Mouse (Mus musculus) limb, embryonic 14.5 days (tissue): Measurements from ENCODE around the gene Ces1g. TPM values are rescaled to one million over a fixed set of nuclear protein-coding genes. Genes with fewer than 3 reads are reported as not detected.
A peak's percentile ranks its signal among the peaks of the same experiment; 100 is the strongest.

ENCODE experiments used
- ATAC-seq: fragments of 200-750 bp; cut with Nextera tagmentation; 2 replicates; pipeline ENCODE4 v1.8.0; 2017; ENCODE audit warnings: low read depth, moderate number of reproducible peaks, moderate TSS enrichment; ENCODE audit not compliant: low FRiP score
- DNase-seq: peaks from one replicate; pipeline ENCODE4 v3.0.0-alpha.2; 2015; ENCODE audit warnings: low spot score
- H3K27ac ChIP-seq: fragments of 300-500 bp; sonication (generic); replicated peaks from 2 replicates; pipeline ENCODE4 v1.5.1; 2014; ENCODE audit warnings: low read depth, mild to moderate bottlenecking, low read length, moderate library complexity, mixed read lengths
- H3K27me3 ChIP-seq: fragments of 300-500 bp; sonication (generic); 2 replicates; pipeline ENCODE4 v1.6.1; 2014; ENCODE audit warnings: low read length, mixed read lengths; ENCODE audit not compliant: control insufficient read depth, insufficient read depth
- H3K36me3 ChIP-seq: fragments of 300-500 bp; sonication (generic); 2 replicates; pipeline ENCODE4 v1.6.1; 2014; ENCODE audit warnings: mild to moderate bottlenecking, low read length, moderate library complexity, mixed read lengths; ENCODE audit not compliant: control insufficient read depth, insufficient read depth
- H3K4me1 ChIP-seq: fragments of 300-500 bp; sonication (generic); 2 replicates; pipeline ENCODE4 v1.6.1; 2014; ENCODE audit warnings: antibody characterized with exemption, low read length, mixed read lengths; ENCODE audit not compliant: control insufficient read depth, insufficient read depth
- H3K4me2 ChIP-seq: fragments of 300-500 bp; sonication (generic); replicated peaks from 2 replicates; pipeline ENCODE4 v1.6.1; 2014; ENCODE audit warnings: low read depth, mild to moderate bottlenecking, low read length, moderate library complexity; ENCODE audit not compliant: severe bottlenecking
- H3K4me3 ChIP-seq: fragments of 300-500 bp; sonication (generic); replicated peaks from 2 replicates; pipeline ENCODE4 v1.5.1; 2014; ENCODE audit warnings: low read length
- H3K9ac ChIP-seq: fragments of 300-500 bp; sonication (generic); 2 replicates; pipeline ENCODE4 v1.6.1; 2014; ENCODE audit warnings: mild to moderate bottlenecking, low read depth, low read length, moderate library complexity; ENCODE audit not compliant: severe bottlenecking
- H3K9me3 ChIP-seq: fragments of 300-500 bp; sonication (generic); 2 replicates; pipeline ENCODE4 v1.6.1; 2016; ENCODE audit warnings: low read length; ENCODE audit not compliant: control insufficient read depth
- POLR2A ChIP-seq: fragments of 200-500 bp; IDR thresholded peaks from 2 replicates; pipeline ENCODE4 v1.8.0; 2012; ENCODE audit warnings: inconsistent platforms, mild to moderate bottlenecking, moderate library complexity, borderline replicate concordance; ENCODE audit not compliant: insufficient read depth, insufficient read length; ENCODE audit errors: extremely low read depth
- WGBS: fragments of 180-500 bp; shearing (Covaris S2); extraction: QIAGEN DNeasy Blood & Tissue Kit; methylation state at CpG from one replicate; pipeline ENCODE4 v1.1.7; 2014; 5-methylcytosine and 5-hydroxymethylcytosine counted together
- polyA plus RNA-seq, 2 experiments: library from polyadenylated mRNA; depleted of rRNA in 1 of 2; stranded (reverse) in 1 of 2; unstranded in 1 of 2; fragments of >200 nt; fragmentation: Nextera tagmentation in 1 of 2; extraction: Ambion mirVana in 1 of 2; gene quantifications; 2 replicates each; pipeline versions ENCODE4 v1.2.1 to v1.2.3; 2012 to 2014

Gene Ces1g
- not detected in 2 replicates for polyA plus RNA-seq (2012; rRNA removed)
- not detected in 2 replicates for polyA plus RNA-seq (2014; fragmentation: Nextera tagmentation; extraction: Ambion mirVana)

- no peaks in the 10 kb centered on the region for H3K36me3 ChIP-seq
- no peak within 1 kb of the TSS for H3K4me2 ChIP-seq
- WGBS = 38% methylated on average over 3 of the region's 3 CpGs
- no peak within 1 kb of the TSS for H3K9ac ChIP-seq
- no peaks in the 10 kb centered on the region for H3K27me3 ChIP-seq
- no peak within 1 kb of the TSS for H3K4me3 ChIP-seq
- TF ChIP-seq POLR2A = no peak
- H3K4me1 ChIP-seq = no peaks in the 10 kb centered on the region
- H3K9me3 ChIP-seq = no peaks in the 10 kb centered on the region
- ATAC-seq (no peak), DNase-seq (no peak)
- H3K27ac ChIP-seq = no peak within 1 kb of the TSS
These were observed at the start of gene Ces1g for GRCm38 (mm10) chr8:93337207-93337606. Gene Ces1g (minus strand): TSS chr8:93337308.

DNA sequence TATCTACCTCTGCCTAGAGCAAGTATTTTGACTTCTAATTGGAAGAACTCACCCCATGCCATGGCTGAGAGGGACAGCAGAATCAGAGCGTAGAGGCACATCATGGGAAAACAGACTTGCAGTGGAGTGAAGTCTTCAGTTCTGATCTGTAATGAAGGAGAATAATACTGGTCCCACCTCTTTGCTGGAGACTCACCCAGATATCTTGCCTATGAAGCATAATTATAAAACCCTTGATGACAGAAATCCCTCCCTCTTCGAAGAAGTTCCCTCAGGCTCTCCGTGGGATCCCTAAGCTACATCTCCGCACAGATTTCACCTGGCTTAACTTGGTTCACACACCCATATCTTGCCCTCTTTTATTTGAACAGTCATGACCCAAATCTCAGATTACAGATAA is 42.5 kb upstream of the Ces1g start, which contains the start of gene Ces1h:
Gene Ces1h (minus strand): TSS at position 101 of the 400 bp plus-strand sequence.
- H3K9me3 ChIP-seq = no peaks in the 10 kb centered on the region
- no peaks in the 10 kb centered on the region for H3K4me1 ChIP-seq
- no peak for DNase-seq
- H3K27ac ChIP-seq = no peak within 1 kb of the TSS
- no peak for ATAC-seq
- H3K4me3 ChIP-seq = no peak within 1 kb of the TSS
- no peaks in the 10 kb centered on the region for H3K36me3 ChIP-seq
- H3K4me2 ChIP-seq = no peak within 1 kb of the TSS
- TF ChIP-seq POLR2A = no peak
- 85% methylated on average over 4 of the region's 4 CpGs for WGBS
- H3K27me3 ChIP-seq = no peaks in the 10 kb centered on the region
- no peak within 1 kb of the TSS for H3K9ac ChIP-seq

DNA sequence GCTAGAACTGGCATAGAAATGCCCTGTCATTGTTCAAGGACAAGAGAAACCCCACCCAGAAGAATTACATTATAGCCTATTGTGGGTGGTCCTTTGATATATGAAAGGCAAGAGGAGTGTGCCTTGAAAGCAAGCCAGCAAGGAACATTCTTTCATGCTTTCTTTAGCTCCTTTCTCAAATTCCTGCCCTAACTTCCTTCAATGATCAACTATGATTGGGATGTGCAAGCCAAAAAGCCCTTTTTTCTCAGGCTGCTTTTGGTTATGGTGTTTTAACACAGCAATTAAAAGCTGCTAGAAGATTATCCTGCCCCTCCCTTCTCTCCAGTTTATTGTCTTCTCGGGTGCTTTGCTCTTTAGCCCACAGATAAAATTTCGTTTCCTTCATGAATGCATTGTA is 32.4 kb upstream of the Ces1g start:
- Histone ChIP-seq H3K4me2 (no peak overlapping the region), H3K9ac (no peak overlapping the region), H3K36me3 (no peaks in the 10 kb centered on the region), H3K9me3 (no peaks in the 10 kb centered on the region), H3K27ac (no peak overlapping the region), H3K4me1 (no peaks in the 10 kb centered on the region), H3K4me3 (no peak overlapping the region), H3K27me3 (no peaks in the 10 kb centered on the region)
- TF ChIP-seq POLR2A = no peak
- DNase-seq (no peak), ATAC-seq (no peak)
- WGBS = 52% methylated on average over 2 of the region's 2 CpGs

DNA sequence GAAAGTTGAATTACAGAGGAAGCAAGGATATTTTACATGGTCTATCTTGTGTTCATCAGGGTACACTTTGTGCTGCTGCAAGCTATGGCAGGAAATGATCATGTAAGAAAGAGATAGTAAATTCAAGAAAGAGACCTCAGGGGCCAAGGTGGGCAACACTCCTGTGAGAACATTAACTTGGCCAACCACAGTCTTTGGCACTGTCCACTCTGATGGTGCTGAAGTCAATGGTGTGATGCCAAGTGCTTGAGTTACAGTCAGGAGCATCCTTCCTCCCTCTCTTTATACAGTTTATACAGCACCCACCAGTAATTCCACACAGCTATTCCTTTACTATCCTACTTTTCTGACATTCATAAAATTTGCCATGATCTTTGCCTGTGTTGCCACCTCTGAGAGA is 23.0 kb upstream of the Ces1g start:
- Histone ChIP-seq H3K9ac (no peak overlapping the region), H3K4me2 (no peak overlapping the region), H3K27me3 (no peaks in the 10 kb centered on the region), H3K36me3 (no peaks in the 10 kb centered on the region), H3K9me3 (no peaks in the 10 kb centered on the region), H3K27ac (no peak overlapping the region), H3K4me1 (no peaks in the 10 kb centered on the region; the same call in 1 of the 2 replicates), H3K4me3 (no peak overlapping the region)
- no peak for TF ChIP-seq POLR2A
- no peak for ATAC-seq
- peak; percentile 7 for DNase-seq

DNA sequence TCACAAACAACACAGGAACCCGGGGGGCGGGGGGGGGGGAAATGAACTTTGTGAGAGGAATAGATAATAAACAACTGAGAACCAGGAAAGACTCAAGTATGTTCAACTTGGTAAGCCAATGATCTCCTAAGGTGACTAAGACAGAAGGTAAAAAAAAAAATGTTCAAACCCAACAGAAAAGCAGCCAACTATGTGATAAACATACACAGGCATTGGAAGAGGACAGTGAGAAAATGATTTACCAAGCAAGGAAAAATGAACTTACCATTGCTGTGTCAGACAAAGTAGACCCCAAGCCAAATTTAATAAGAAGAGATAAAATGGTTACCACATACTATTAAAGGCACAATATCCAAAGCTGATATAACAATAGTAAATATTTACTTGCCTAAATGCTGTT is 2.4 kb upstream of the Ces1g start:
- Histone ChIP-seq H3K27me3 (no peaks in the 10 kb centered on the region), H3K9me3 (no peaks in the 10 kb centered on the region), H3K27ac (no peak overlapping the region), H3K4me2 (no peak overlapping the region), H3K4me1 (no peaks in the 10 kb centered on the region), H3K4me3 (no peak overlapping the region), H3K9ac (no peak overlapping the region), H3K36me3 (no peaks in the 10 kb centered on the region)
- TF ChIP-seq POLR2A = no peak
- 93% methylated on average over 2 of the region's 2 CpGs for WGBS
- DNase-seq = no peak
- ATAC-seq = no peak

DNA sequence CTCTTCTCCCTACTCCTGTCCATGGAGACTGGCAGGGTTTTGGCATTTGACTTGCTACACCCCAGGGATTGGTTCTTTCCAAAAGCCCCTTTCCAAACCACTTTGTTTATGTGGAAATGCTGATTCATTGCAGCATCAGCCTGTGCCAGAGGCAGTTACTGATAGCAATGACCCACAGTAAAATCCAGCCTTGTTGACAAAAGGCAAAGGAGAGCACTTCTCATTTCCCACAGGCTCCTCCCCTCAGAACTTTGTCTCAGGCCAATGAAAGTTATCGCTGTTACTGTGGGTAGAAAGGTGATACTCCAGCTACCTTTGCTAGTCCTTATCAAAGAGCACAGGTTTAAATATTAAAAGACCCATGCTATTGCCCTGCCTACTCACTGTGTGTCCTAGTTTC is 4.4 kb downstream of the Ces1g start:
- Histone ChIP-seq H3K27me3 (no peaks in the 10 kb centered on the region), H3K9ac (no peak overlapping the region), H3K4me2 (no peak overlapping the region), H3K27ac (no peak overlapping the region), H3K36me3 (no peaks in the 10 kb centered on the region), H3K4me1 (no peaks in the 10 kb centered on the region), H3K9me3 (no peaks in the 10 kb centered on the region), H3K4me3 (no peak overlapping the region)
- WGBS = 90% methylated on average over 1 of the region's 1 CpGs
- TF ChIP-seq POLR2A = no peak
- DNase-seq (no peak), ATAC-seq (no peak)
